Mouse (Mus musculus): Measurements from ENCODE around the gene Llgl2.

GRCm38 (mm10) chr11:115900561-115901337 lies 76.9 kb downstream of the Llgl2 start:
- no peak for TF ChIP-seq ZNF384 (IDR thresholded peaks at IDR 0.05; ENCODE audit: low read depth, low read length)
- no peak for TF ChIP-seq EP300 (IDR thresholded peaks at IDR 0.05; ENCODE audit: low read length)
- TF ChIP-seq TCF12 (IDR thresholded peaks at IDR 0.05; ENCODE audit: low read depth, low read length) = no peak
- no peak for TF ChIP-seq NRF1 (IDR thresholded peaks at IDR 0.05; ENCODE audit: low read depth, low read length)
- no peak for TF ChIP-seq E2F4 (IDR thresholded peaks at IDR 0.05; ENCODE audit: insufficient replicate concordance, low read depth, low read length)
- no peak for TF ChIP-seq CTCF (conservative IDR thresholded peaks at IDR 0.05 in 1 of 2, IDR thresholded peaks at IDR 0.05 in 1 of 2; ENCODE audit: low read depth in 2 of 2, low read length in 2 of 2)
- TF ChIP-seq UBTF (IDR thresholded peaks at IDR 0.05; ENCODE audit: low read depth, low read length) = no peak
- no peak for TF ChIP-seq POLR2AphosphoS2 (IDR thresholded peaks at IDR 0.05; ENCODE audit: low read depth, low read length)
- TF ChIP-seq ZKSCAN1 (IDR thresholded peaks at IDR 0.05; ENCODE audit: borderline replicate concordance, low read depth, low read length) = no peak
